Mouse (Mus musculus) megakaryocyte, embryonic 14.5 days (primary cell): ENCODE data around the gene Sipa1l2.

Source experiments
- FLI1 ChIP-seq: IDR thresholded peaks from 2 replicates; pipeline ENCODE4 v1.6.1; 2012; ENCODE audit warnings: low read length, inconsistent platforms, mixed read lengths
- GATA1 ChIP-seq: IDR thresholded peaks from 3 replicates; pipeline ENCODE4 v1.6.1; 2012; ENCODE audit warnings: mixed read lengths, low read length, inconsistent platforms, borderline replicate concordance

DNA sequence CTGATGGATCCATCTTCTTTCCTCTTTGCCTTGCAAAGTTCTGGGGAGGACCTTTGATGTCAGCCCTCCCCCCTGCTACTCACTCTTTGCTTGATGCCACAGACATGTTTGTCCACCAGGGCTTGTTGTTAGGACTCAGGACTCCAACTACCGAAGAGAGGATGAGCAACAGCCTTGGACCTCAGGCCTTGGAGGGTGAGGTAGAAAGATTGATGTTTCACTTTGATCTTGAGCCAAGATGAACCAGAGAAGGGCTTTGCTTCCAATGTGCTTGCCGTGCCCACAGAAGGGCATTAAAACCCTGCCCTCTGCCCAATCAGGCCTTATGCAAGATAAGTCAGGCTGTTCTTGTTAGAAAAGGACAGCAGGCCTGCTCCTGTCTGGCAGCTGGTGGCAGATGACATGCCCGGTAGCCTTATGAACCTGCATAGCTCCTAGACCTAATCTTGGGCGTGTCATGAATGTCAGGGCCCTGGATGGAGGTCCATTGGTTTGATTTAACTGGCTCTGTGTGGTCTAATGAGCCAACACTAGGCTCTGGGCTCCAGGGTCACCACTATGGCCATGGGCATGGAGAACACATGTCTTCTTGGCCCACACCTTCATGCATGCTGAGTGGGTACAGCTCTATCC lies 184.9 kb downstream of the Sipa1l2 start:
- no peak for TF ChIP-seq GATA1
- no peak for TF ChIP-seq FLI1
